Mouse (Mus musculus) adrenal gland, adult 18-20 months (tissue): Measurements from ENCODE around the gene Meis1. TPM values are rescaled to one million over a fixed set of nuclear protein-coding genes. Genes with fewer than 3 reads are reported as not detected.

Experiments used
- DNase-seq, 2 experiments: peaks; one replicate each; pipeline ENCODE4 v3.0.0; 2021 to 2022; ENCODE audit warnings: low spot score in 2 of 2
- total RNA-seq, 2 experiments: library from RNA; stranded (reverse); gene quantifications; 1 replicate in 1 of 2; 2 replicates in 1 of 2; pipeline ENCODE4 v1.2.3; 2021

The Meis1 gene
- total RNA-seq, 2 experiments from 2014 or later: 31.2 to 49.4 TPM

- no peak for DNase-seq
These were observed 106.3 kb downstream of the Meis1 start for GRCm38 (mm10) chr11:18912311-18913019.

- no peak for DNase-seq
These were observed 111.9 kb downstream of the Meis1 start for GRCm38 (mm10) chr11:18906866-18907265.

- DNase-seq: no peak
These were observed 113.4 kb downstream of the Meis1 start for GRCm38 (mm10) chr11:18905431-18905830.

- no peak for DNase-seq
These were observed 113.9 kb downstream of the Meis1 start for GRCm38 (mm10) chr11:18904880-18905279.

- DNase-seq: no peak
These were observed 114.5 kb downstream of the Meis1 start for GRCm38 (mm10) chr11:18904285-18904684.

- no peak for DNase-seq
These were observed 118.3 kb downstream of the Meis1 start for GRCm38 (mm10) chr11:18900489-18900888.

- DNase-seq: no peak
These were observed 119.9 kb downstream of the Meis1 start for GRCm38 (mm10) chr11:18898862-18899261.

GRCm38 (mm10) chr11:18897921-18898646 lies 120.7 kb downstream of the Meis1 start:
- DNase-seq: no peak

GRCm38 (mm10) chr11:18897250-18897649 lies 121.5 kb downstream of the Meis1 start:
- DNase-seq: no peak

- DNase-seq: no peak
These were observed 126.3 kb downstream of the Meis1 start for GRCm38 (mm10) chr11:18892470-18892869.

- DNase-seq: no peak
These were observed 129.6 kb downstream of the Meis1 start for GRCm38 (mm10) chr11:18889139-18889538.

- no peak for DNase-seq
These were observed 130.1 kb downstream of the Meis1 start for GRCm38 (mm10) chr11:18888651-18889050.

- peak in 1 of 2 experiments; percentile 43 for DNase-seq
These were observed 133.0 kb downstream of the Meis1 start for GRCm38 (mm10) chr11:18885729-18886325.

- DNase-seq: no peak
These were observed 133.6 kb downstream of the Meis1 start for GRCm38 (mm10) chr11:18885036-18885728.

GRCm38 (mm10) chr11:18883987-18884386 lies 134.8 kb downstream of the Meis1 start:
- no peak for DNase-seq

GRCm38 (mm10) chr11:18883507-18883881 lies 135.3 kb downstream of the Meis1 start:
- no peak for DNase-seq

- no peak for DNase-seq
These were observed 135.9 kb downstream of the Meis1 start for GRCm38 (mm10) chr11:18882747-18883506.

GRCm38 (mm10) chr11:18882315-18882714 lies 136.5 kb downstream of the Meis1 start:
- no peak for DNase-seq

GRCm38 (mm10) chr11:18880806-18881205 lies 138.0 kb downstream of the Meis1 start:
- no peak for DNase-seq

- DNase-seq: no peak
These were observed 139.3 kb downstream of the Meis1 start for GRCm38 (mm10) chr11:18879456-18879818.
